Mouse (Mus musculus): ENCODE results near the gene Ptprs.

Gene Ptprs

GRCm38 (mm10) chr17:56468870-56469269 lies 7.4 kb downstream of the Ptprs start:
- DNase-seq (ENCODE audit: extremely low read depth, insufficient read length, low spot score), result no peak

DNA sequence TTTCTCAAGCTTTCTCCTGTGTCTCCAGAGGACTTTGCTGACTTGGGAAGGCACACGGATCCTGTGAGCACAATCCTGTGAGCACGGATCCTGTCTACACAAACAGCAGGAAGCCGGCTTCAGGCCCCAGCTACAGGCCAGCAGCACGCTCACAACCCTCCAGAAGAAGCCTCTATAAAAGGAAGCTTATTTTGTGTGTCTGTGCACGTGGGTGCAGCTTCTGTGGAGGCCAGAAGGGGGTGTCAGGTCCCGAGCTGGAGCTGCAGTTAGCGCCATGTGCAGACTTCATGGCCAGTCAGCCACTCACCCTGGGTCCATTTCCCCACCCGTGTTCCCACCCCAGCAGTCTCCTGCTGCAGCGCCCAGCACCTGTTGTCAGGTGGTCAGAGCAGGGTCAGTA lies 7.9 kb downstream of the Ptprs start:
- DNase-seq (ENCODE audit: extremely low read depth, insufficient read length, low spot score), result no peak

GRCm38 (mm10) chr17:56467456-56467884 lies 8.8 kb downstream of the Ptprs start:
- no peak for DNase-seq (ENCODE audit: extremely low read depth, insufficient read length, low spot score)

DNA sequence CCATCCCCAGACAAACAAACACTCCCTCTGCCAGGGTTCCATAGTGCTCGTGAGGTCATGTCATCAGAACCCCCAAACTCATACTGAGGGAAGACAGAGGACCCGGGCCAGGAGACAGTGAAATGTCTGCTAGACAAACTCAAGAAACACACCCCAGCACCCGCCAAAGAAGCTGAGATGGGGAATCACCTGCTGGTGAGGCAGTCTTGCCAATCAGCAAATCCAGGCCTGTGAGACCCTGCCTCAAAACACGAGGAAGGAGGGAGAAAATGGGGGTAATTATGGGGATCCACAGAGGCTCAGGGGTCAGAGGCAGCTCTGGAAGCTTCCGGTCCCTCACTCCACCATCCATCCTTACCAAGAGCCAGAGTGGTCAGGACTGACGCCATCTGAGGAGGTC lies 9.5 kb downstream of the Ptprs start:
- no peak for DNase-seq (ENCODE audit: extremely low read depth, insufficient read length, low spot score)

DNA sequence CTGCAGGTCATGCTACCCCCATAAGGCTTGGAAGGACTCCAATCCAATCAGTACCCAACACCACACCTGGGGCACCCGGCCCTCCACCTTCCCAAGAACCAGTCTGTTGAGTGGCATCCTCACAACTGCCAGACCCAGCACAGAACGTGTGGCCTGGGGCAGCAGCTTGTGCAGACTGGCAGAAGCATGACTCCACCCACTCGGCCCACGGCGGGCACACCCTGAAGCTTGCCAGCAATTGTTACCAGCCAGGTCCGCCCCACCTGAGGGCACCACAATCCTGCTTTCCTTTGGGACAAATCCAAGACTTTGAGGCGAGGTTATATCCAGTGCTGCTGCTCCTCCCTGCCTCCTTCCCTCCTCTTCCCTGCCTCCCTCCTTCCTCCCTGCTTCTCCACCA lies 11.5 kb downstream of the Ptprs start:
- DNase-seq (ENCODE audit: extremely low read depth, insufficient read length, low spot score), result no peak

GRCm38 (mm10) chr17:56464345-56464744 lies 11.9 kb downstream of the Ptprs start:
- no peak for DNase-seq (ENCODE audit: extremely low read depth, insufficient read length, low spot score)

- no peak for DNase-seq (ENCODE audit: extremely low read depth, insufficient read length, low spot score)
These were observed 12.8 kb downstream of the Ptprs start for GRCm38 (mm10) chr17:56463500-56463899.

DNA sequence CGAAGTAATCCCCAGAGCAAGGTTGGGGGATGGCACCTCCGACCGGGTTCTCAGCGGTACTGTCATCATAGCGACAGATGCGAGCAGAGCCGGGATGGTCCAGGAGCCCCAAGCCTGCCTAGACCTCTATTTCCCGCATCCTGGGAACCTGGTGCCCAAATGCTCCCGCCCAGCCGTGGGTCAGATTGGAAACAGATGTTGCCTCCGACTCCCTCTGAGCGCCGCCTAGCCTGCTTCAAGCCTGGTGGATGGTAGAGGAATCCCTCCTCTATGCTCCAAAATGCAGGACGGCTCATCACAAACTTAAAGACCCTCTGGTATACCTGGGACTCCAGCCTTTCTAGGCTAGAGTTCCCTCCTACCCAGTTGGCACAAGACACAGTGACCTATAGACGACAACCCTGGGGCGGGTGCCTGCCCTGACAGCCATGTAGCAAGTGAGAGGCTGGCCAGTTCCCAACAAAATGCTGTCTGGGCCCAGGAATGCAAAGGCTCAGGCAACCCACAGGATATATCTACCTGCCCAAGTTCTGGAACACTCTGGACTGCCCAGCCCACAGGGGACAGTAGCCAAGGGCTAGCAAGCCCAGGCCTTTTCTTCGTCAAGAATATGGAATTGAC lies 13.3 kb downstream of the Ptprs start:
- DNase-seq (ENCODE audit: extremely low read depth, insufficient read length, low spot score), result no peak

DNA sequence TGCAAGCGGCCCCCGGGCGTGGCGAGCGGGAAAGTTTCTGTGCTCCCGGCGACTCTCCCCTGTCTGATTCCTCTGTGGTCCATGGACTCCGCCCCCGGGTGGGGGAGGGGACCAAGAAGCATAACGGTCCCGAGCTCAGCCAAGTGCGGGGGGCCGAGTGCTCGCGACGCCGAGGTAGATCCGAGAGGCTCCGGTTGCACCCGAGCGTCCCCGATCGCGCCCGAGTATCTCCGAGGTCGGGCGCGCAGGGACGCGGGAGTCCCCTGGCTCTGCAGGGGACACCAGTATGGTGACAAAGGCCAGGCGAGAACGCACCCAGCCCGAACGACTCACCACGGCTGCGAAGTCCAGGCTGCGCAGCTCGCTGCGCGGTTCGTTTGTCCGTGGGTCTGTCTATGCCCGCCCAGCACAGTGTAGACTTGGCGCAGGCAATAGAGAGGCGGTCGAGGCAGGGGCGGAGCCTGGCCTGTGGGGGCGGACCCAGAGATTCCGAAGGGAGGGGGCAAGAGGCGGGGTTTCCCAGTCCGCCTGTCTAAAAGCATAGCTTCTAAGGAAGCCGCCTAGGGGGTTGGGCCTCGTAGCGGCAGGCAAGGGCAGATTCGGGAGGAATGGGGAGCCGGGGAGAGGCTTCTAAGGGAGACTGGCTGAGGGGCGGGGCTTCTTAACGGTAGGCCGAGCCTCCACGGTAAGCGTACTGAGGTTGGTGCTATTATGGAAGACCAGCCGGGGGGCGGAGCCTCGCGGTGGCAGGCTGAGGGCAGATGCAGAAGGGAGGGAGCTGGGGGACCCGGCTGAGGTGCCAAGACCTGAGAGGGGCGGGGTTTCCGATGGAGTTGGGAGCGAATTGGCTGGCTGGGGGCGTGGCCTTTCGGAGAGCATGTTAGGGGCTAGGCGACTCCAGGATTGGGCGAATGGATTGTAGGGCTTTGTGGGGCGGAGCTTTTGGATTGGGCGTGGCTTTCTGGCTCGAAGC lies 14.2 kb downstream of the Ptprs start:
- DNase-seq (ENCODE audit: extremely low read depth, insufficient read length, low spot score), result peak; percentile 100

DNA sequence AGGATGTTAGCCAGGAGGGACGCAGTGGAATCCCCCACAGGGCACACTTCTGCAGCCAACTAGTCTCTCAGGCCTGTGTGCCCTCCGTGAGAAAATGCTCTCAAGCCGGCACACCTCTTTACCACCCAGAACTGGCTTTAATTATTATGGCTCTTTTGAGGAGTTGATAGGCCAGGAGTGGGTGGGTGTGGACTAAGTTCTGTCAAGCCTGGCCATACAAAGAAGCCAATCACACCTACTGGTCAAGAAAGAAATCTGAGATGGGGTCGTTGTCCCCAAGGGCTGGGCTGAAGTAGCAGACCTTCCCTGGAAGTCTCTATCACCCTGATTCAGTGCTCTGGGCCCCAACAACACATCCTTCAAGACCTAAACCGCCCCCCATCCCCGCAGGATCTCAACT lies 15.4 kb downstream of the Ptprs start:
- DNase-seq (ENCODE audit: extremely low read depth, insufficient read length, low spot score), result no peak

DNA sequence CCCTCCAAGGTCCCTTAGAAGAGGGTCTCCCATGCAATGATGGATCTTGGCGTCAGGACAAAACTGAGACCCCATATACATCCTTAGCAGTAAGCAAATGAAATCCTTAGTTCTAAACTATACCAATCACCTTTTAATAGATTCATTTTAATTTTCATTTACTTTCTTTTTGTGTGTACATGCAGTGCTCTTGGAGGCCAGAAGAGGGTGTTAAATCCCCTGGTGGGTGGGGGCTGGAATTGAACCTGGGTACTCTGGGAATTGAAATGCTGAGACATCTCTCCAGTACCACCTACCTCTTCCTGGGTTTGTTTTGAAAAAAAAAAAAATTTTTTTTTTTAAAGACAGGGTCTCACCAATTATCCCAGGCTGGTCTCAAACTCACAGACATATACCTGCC lies 18.8 kb downstream of the Ptprs start:
- no peak for DNase-seq (ENCODE audit: extremely low read depth, insufficient read length, low spot score)

DNA sequence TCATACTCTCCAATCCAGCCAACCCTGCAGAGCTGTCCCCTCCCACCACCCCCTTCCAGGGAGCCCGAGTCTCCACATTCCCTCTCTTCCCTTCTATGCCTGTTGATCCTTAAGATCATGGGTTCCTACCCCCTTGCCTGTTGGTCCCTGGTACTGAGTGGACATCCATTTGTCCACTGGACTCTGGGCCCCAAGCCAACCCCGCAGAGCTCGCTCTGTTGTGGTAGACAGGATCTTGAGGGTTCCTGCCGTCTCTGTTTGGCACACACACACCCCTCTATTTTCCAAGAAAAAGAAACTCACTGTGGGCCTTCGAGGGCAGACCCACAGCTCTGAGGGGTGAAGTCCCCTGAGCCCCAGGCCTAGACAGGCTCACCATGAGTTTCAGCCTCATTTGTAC lies 19.9 kb downstream of the Ptprs start:
- DNase-seq (ENCODE audit: extremely low read depth, insufficient read length, low spot score), result no peak

DNA sequence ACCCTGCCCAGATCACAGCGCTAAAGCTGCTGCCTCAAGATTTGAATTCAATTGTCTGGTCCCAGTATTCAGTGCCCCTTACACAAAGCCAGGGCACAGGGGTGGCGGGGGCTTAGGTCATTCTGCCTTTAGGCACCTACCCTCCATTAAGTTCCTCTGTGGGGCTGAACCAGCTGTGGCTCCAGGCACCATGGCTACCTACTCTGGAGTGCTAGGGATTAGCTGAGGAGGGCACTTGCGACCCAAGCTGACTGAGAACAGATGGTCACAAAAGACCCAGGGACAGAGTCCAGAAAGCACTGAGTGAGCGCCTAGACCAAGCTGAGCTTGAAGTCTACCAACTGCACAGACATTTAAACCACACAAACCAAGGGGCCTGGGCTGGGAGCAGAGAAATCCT lies 22.6 kb downstream of the Ptprs start:
- DNase-seq (ENCODE audit: extremely low read depth, insufficient read length, low spot score), result no peak

DNA sequence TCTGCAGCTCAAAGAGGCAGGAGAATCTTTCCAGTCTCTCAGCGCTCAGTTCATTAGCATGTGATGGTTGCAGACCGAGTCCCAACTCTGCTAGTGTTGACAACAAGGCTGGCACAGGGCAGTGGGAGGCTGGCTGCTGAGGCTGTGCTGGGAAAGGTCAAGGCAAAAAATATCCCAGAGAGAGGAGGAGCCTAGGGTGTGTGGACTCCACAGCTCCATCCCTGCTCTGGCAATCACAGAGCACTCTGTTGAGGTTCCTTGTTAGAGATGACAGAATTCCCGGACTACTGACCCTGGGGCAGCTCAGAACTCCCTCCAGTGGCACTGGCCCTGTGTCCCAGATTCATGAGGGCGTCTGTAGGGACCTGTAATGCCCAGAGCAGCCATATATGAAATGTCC lies 23.0 kb downstream of the Ptprs start:
- no peak for DNase-seq (ENCODE audit: extremely low read depth, insufficient read length, low spot score)

- DNase-seq (ENCODE audit: extremely low read depth, insufficient read length, low spot score), result no peak
These were observed 28.6 kb downstream of the Ptprs start for GRCm38 (mm10) chr17:56447716-56448115.

- DNase-seq (ENCODE audit: extremely low read depth, insufficient read length, low spot score), result no peak
These were observed 30.9 kb downstream of the Ptprs start for GRCm38 (mm10) chr17:56445397-56445796.

DNA sequence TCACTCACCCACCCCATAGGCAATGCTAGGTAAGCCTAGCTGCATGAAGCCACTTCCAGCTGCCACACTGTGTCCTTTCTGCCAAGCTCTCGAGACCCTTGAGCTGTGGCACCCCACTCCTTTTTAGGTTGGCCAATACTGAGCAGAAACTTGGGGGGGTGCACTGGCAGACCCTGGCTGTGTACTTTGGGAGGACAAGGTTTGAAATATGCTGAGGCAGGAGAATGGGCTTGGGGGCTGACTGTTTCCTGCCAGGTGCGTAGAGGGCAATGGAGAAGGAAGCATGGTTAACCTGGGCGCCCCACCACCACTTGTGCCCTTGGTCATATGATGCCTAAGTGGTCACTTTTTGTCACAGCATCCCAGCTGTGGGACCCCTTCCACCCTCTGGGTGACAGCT lies 31.5 kb downstream of the Ptprs start:
- DNase-seq (ENCODE audit: extremely low read depth, insufficient read length, low spot score), result no peak

DNA sequence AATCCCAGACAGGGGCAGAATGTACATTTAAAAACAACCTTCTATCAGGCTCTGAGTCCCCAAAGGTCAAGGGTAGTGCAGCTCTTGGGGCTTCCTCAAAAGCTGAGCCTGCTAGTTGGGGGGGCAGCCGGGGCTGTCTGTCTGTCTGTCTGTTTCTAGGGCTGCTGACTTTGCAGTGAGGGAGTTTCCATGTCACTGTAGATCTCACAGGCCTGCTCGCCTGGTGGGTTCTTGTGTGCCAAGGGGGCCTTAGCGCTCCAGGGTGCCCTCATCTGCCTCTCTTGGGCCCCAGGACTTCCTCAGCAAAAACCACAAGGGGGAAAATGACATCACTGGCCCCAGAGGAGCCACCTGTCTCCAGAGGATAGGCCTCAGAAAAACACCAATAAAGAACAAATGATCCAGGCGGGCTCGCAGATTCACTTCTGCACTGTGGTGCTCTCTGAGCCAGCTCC lies 32.9 kb downstream of the Ptprs start:
- DNase-seq (ENCODE audit: extremely low read depth, insufficient read length, low spot score), result no peak

DNA sequence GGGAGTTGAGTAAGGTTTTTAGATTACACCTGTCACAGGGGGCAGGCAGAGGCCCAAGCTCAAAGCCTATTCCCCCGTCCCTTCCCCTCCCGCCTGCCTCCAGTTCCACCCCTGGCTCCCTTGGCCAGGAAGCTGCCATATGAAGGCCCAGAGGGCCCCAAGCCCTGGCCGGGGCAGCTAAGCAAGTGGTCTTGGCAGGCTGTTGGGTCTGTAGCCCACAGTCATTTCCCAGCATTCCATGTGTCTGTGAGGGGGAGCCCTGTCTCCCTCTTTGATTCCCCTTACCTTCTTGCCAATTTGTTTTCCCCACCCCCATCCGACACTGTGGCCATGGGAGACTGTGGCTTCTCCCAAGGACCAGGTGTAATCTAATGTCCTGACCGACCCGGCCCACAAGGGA lies 34.0 kb downstream of the Ptprs start:
- DNase-seq (ENCODE audit: extremely low read depth, insufficient read length, low spot score), result no peak

DNA sequence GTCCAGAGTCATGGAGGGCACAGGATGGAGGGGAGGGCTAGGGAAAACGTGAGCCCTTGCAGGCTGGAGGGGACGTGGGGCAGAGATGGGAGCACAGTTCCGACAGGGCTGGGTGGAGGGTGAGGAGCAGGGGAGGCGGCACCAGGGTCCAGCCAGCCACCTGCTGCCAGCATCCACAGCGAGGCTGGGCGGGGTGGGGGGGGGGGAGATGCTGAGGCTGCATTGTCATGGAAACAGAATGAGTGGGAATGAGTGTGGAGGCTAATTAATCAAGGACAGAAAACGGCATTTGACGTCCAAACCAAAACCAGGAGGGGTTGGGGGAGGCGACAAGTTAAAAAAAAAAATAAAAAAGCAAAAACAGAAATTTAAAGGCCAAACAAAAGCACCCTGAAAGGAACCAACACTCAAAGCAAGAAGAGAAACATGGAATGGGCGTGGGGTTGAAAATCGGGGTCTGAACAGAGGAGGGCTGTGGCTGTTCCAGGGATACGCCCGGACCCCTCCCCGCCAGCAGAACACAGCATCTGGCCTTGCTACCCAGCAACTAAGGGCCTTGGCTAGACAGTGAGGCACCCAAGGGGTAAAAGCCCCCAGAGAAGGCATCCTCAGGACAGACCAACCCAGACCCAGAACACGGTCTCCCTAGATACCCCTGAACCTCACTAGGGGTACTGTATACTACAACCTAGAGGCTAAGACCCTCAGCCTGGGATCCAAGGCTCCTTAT lies 36.4 kb downstream of the Ptprs start:
- no peak for DNase-seq (ENCODE audit: extremely low read depth, insufficient read length, low spot score)

GRCm38 (mm10) chr17:56431582-56431981 lies 44.7 kb downstream of the Ptprs start:
- no peak for DNase-seq (ENCODE audit: extremely low read depth, insufficient read length, low spot score)
